Mouse (Mus musculus): Measurements from ENCODE around the gene Crlf3.

GRCm38 (mm10) chr11:80019792-80020191, 61.0 kb downstream of the Crlf3 start:
- TF ChIP-seq CTCF (IDR thresholded peaks at IDR 0.05; ENCODE audit: borderline replicate concordance, insufficient read depth, low read length) (no peak), POLR2A (IDR thresholded peaks at IDR 0.05; ENCODE audit: low read depth, low read length) (no peak)

Measured in embryonic fibroblast, embryonic 13.5 days (primary cell).